Mouse (Mus musculus): Measurements from ENCODE around the gene Fgfr2.

GRCm38 (mm10) chr7:132764314-132764713, 358.8 kb downstream of the Fgfr2 start:
- no peak for TF ChIP-seq CTCF (IDR thresholded peaks at IDR 0.05; ENCODE audit: borderline replicate concordance, insufficient read depth, low read length)
- no peak for TF ChIP-seq POLR2A (IDR thresholded peaks at IDR 0.05; ENCODE audit: low read depth, low read length)
